Mouse (Mus musculus): ENCODE measurements around the gene Daglb. TPM values are rescaled to one million over a fixed set of nuclear protein-coding genes. Genes with fewer than 3 reads are reported as not detected.

The Daglb gene
- 22.1 and 26.7 TPM in 2 replicates for polyA plus RNA-seq (2012; rRNA removed)

DNA sequence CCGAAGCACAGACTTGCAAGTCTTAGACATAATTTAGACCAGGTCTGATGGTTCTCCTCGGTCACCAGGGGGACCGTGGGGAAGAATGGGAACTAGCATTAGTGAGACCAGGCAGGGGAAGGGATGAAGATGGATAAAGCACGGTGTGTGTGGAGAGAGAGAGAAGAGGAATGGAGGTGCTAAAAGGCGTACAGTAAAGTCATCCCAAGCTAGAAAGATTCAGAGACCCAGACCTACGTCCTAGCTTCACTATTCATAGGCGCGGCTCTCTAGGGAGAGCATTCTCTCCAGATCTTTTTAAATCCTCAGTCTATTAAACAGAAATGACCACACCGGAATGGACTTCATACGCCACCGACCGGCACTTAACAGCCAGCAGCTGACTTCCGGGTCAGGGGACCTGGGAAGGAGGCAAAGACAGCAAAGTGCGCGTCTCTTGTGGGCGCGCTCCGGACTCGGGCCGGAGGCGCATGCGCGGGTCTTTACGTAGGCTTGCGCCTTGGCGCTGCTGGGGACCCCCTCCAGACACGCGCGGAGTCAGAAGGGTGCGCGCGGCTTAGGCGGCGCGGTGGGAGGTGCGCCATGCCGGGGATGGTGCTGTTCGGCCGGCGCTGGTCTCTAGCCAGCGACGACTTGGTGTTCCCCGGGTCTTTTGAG, at the start of gene Daglb:
TSS of gene Daglb (plus strand) at position 485 of the 657 bp plus-strand sequence.
- peak; percentile 76 for DNase-seq (ENCODE audit: low spot score)

DNA sequence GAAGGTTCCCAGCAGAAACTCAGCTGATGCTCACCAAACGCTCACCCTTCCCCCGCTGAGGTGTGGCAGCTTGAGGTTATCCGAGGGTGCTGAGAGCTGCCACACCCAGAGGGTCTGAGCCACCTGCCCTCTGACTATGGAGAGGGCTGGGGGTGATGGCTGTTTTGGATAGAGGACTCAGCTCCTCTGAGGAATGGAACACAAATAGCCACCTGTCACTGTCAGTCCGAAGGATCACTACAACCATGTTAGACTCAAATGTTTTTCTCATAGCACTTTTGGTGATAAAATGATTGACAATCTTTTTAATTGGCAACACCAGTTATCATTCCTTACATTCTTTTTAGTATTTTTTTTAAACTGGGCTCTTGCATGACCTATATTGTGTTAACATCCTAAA, 42.9 kb upstream of the Daglb start:
- DNase-seq (ENCODE audit: low spot score): no peak

DNA sequence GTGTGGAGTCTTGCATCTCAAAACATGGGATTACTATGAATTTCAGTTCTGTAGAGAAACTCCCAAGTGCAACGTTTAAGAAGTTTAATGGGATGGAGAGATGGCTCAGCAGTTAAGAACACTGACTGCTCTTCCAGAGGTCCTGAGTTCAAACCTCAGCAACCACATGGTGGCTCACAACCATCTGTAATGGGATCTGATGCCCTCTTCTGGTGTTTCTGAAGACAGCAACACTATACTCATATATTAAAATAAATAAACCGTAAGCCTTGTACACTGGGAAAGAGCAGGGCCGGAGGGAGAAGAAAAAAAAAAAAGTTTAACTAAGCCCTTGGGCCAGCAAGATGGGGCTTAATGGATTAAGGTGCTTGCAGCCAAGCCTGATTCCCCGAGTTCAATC, 41.4 kb upstream of the Daglb start:
- no peak for DNase-seq (ENCODE audit: low spot score)

DNA sequence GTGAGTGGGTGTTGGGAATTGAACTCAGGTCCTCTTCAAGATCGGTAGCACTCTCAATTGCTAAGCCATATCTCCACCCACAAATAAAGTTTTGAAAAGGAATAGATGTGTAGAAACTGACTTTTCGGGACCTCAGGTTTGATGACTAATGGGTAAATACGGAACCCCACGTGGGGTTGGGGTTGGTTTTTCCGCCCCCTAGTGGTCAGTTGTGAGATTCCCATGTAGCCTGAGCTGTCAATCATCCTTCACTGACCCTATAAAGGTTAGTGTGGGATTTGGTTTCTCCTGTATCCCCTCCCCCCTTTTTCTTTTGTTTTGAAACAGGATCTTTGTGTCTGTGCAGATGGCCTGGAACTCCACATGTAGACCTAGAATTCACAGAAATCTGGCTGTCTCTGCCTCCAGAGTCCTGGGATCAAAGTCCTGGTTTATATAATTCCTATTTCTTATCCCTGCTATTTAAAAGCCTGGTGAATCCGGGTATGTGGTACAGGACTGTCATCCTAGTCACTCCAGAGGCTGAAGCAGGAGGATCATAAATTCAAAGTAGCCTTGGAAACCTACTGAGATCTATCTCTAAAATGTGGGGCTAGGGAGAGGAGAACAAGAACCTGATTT, 40.4 kb upstream of the Daglb start:
- DNase-seq (ENCODE audit: low spot score): no peak

DNA sequence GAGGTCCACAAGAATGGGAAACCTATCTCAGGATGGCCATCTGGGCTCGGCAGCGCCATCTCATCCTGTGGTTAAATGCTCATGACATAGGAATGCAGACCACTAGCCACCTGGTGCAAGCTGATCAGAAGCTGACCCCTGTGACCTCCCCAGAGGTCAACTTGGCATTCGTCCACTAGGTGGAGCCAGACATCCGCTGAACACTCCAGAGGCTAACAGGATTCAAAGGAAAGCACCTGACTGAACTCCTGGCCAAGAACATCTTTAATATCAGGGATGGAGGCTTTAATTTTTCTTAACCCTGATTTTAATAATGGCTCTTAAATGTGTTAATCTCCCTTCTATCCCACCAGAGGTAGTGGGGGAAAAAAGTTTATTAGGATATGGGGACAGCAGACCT, 30.0 kb upstream of the Daglb start:
- no peak for DNase-seq (ENCODE audit: low spot score)

DNA sequence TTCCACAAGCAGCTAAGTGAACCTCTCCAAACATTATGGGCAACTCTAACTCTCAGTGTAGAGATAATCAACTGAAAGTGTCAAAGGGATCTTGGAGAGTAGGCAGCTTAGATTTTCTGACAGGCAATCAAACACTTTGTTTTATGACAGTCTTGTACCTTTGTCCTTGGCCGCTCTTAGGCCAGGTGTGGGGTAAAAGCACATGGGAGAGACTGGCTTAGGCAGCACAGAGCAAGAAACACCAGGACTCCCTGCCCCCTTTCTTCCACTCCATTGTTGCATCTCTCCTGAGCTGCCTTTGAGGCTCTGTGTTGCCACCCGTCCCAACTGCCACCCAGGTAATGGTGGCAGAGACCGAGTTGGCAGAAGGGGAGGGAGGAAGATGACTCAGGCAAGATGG, 23.1 kb upstream of the Daglb start:
- DNase-seq (ENCODE audit: low spot score): no peak

DNA sequence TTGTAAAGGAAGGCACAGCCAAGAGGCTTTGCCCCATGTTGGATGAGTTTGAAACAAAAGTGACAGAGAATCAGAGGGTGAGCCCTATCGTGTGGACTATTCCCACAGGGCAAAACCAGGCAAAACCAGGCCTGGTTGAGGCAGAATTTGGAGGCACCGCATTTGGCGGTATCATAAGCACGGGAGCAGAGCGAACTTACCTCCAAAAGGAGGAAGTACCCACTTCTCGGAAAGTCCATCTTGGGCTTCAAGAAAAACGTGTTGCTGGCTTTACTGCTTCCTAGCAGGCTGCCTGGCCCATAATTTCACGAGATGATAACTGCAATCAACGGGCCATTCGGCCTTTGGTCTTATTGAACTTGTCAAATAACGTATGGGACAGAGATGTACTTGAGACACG, 22.6 kb upstream of the Daglb start:
- DNase-seq (ENCODE audit: low spot score): no peak

DNA sequence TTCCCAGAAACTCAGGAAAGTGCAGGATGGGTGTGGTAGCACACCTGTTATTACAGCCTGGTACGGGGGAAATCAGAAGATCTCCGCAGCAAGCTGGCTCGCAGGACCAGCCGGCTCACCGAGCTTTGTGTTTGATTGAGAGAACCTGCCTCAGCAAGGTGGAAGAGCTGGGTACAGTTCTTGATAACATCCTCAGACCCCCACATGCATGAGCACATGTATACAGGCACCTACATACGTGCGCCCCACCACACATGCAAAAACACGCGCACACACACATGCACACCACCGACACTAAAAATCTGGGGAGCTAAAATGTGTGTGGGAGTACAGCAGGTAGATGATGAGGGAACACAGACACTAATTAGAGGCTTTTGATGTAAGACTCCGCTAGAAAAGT, 713 bp upstream of the Daglb start:
- DNase-seq (ENCODE audit: low spot score): no peak

DNA sequence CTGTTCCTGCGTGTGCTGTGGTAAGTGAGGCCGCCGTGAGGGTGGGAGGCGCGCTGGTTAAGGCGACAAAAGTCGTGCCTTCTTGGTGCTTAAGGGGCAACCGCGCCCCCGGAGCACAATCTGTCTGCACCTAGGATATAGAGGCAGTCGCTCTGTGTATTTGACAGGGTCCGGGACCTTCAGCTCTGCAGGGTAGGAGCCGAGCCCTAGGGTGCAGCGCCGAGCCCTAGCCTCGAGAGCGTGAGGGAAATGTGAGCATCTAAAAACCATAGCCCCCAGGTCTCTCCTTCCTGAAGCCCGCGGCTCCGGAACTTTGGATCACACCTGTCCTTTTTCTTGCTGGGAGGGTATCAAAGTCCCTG, 354 bp downstream of the Daglb start:
- DNase-seq (ENCODE audit: low spot score): no peak

DNA sequence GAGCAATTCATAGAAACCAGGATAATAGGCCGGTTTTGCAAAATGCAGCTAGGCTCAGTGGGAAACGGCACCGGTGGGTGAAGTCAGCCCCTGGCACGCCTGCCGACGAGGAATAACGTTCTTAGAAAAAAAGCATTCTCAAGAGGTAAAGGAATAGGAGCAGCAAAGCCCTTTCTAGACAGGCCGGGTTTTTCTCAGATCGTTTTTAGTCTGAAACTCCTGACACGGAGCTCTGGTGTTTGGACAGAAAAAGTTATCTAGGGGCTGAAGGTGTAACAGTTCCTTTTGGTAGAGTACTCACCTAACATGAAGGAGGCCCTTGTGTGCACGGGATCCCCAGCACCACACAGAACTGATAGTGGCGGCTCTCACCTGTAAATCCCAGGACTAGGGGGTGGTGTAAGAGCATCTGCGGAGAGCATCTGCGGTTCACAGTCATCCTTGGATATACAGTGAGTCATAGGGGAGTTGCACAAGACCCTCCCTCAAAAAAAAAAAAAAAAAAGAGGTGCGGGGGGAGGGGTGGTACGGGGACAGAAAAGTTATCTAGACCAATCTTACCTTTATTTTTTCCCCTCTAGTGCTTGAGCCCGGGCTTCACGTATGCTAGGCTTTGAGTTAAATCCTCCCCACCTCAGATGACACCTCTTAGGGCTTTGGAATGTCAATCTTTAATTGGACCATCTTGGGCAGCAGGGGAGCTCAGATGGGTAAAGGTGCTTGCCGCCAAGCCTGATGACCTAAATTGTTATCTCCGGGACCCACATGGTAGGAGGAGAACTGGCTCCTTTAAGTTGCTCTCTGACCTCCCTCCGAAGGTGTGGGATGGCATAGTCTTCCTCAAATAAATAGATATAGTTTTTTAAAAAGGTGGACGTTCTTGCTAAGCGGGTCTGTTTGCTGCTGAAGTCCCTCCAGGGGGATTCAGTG, 1.0 kb downstream of the Daglb start:
- DNase-seq (ENCODE audit: low spot score): no peak

DNA sequence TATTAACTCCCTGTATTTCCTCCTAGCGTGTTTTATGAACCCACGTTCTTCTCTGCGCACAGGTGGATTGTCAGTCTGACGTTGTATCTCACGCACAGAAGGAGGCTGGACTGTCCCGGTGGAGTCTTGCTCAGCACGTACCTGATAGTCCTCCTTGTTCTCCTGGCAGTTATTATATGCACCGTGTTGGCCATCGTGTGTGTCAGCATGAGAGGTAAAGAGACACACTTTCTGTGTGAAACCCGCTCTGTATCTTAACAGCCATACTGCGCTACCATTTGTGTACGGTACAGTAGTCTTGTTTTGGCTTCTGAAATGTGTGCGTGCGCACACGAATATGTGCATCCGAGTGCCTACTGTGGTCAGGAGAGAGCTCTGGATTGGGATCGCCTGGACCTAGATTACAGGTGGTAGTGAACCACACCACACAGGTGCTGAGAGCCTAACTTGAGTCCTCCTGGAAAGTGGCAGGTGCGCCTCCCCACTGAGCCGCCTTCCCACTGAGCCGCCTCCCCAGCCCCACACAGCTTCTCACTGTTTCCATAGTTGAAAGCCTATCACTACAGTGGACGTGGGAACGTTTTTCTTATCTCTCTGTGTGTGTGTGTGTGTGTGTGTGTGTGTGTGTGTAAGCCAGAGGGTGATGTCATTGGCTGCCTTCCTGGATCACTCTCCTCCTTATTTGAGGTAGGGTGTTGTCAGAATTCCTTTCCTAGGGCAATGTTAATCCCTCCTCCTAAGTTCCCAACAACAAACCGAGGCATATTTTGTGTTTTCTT, 2.7 kb downstream of the Daglb start:
- no peak for DNase-seq (ENCODE audit: low spot score)

DNA sequence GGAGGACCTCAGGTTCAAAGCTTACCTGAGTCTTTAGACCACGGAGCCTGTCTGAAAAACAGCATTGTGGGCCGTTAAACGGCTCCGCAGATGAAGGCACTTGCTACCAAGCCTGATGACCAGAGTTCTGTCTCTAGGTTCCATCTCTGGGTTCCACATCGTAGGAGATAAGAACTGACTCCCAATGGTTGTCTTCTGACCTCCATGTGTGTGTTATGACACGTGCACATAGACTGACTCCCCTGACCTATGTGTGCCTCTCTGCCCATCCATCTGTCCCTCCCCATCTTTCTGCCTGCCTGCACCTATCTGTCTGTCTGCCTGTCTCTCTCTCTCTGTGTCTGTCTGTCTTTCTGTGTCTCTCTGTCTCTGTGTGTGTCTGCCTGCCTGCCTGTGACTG, 3.5 kb downstream of the Daglb start:
- no peak for DNase-seq (ENCODE audit: low spot score)

DNA sequence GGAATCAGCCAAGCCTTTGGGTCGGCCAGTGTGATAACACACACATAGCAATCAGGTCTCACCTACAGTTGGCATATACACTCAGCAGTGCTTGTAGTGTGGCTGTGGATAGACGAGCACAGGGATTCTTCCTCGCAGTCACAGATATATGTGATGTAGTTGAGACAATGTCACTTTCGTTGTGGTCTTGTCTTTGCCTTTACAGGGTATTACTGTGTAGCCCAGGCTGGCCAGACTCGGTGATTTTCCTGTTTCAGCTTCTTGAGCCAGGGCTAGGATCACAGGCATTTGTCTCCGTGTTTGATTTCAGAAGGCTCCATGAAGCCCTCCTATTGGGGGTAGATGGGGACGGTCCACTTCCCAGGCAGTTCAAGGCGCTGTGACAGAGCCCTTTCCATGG, 5.2 kb downstream of the Daglb start:
- DNase-seq (ENCODE audit: low spot score): no peak

DNA sequence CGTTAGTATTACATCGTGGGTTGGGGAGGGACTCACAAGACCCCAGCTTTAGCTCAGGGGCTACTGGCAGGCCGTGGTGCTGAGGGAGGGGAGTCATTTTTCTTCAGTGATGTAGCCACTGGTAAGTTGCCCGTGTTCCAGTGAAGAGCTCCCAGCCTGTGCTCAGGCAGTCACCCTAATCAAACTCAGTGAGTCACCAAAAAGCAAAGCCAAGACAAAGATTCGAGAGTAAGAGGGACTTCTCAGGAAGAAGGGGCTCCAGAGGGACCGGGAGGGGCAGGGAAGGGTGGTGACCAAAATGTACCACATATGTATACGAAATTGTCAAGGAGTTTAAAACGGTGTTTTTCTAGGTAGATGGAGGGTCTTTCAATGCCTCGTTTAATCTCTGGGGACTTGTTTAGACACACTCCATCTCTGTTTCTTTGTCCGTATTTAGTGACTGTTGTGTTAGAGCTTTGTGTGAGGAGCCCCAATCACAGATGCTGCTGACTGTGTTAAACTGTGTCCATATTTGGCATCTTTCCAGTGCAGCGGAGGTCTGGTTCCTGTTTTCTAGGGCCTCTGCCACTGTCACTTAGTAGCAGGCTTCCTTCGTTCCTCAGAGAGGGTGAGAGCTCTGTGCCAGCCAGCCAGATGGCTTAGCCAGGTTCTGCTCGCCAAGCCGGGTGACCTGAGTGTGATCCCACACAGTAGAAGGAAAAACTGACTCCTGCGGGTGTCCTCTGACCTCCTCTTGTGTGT, 6.2 kb downstream of the Daglb start:
- DNase-seq (ENCODE audit: low spot score): peak; percentile 22

DNA sequence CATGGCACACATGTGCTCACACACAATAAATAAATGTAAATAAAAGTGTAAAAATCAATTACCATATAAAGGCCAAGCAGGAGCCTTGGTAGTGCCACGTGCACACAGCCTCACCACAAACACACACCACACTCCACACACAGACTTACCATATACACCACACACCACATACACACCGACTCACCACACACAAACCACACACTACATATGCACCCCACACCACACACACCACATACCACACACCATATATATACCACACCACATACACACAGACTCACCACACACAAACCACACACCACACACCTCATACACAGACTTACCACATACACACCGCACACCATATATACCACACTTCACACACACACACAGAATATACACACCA, 6.8 kb downstream of the Daglb start:
- no peak for DNase-seq (ENCODE audit: low spot score)

DNA sequence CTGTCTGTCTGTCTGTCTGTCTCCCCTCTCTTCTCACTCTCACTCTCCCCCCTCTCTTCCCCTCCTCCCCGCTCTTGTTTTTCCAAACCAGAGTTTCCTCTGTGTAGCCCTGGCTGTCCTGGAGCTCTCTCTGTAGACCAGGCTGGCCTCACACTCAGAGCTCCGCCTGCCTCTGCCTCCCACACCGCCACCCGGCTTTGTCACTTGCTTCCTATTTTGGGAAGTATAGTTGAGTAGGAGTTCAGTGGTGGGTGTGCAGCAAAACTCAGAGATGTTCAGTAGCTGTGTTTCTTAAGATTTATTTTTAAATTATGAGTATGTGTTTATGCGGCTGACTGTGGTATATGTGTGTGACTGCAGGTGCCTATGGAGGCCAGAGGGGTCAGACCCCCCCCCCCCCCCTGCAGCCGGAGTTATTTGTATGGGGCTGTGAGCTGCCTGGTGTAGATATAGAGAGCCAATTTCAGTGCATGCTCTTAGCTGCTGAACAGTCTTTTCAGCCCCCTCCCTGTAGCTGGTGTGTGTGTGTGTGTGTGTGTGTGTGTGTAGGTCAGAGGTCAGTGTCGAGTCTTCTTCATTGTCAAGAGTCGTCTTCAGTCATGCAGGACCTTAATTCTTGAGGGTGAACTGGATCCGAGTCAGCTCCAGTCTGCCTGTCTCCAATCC, 7.7 kb downstream of the Daglb start:
- DNase-seq (ENCODE audit: low spot score): peak; percentile 13

DNA sequence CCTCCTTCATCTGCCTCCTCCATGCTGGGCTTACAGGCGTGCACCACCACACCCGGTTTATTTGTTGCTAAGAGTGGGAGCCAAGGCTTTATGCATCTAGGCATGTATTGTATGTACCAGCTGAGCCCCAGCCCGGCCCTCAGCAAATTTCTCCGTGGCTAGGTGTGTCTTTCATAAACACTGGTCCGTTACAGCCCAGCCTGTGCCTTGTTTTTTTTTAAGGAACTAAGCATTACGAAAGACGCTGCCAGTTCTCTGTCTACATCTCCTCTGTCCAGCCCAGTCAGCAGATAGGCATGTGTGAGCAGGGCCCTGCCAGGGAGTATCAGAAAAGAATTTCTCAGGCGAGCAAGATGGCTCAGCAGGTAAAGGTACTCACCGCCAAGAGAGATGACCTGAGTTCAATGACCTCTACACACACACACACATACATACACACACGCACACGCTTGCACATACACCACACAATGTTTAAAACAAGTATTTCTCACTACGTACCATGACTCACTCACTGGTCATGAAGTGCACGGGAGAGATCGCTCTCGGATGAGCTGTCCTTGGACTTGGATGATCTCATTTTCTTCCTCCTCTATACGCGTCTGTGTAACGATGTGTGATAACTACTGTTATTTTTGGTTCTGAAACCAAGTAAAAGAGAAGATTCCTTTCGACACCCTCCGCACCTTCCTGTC, 10.9 kb downstream of the Daglb start:
- peak; percentile 26 for DNase-seq (ENCODE audit: low spot score)

DNA sequence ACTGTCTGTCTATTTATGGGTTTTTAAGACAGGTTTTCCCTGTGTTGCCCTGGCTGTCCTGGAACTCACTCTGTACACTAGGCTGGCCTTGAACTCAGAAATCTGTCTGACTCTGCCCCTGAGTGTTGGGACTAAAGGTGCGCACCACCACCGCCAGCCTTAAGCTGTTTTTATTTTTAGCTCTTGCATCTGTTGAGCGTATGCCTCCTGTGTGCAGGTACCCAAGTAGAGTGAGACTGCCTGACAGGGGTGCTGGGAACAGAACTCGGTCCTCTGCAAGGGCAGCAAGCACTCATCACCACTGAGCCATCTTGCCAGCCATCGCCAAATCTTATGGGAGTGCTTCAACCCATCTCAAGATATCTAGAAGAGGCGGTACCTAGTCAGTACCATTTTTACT, 11.6 kb downstream of the Daglb start:
- DNase-seq (ENCODE audit: low spot score): peak; percentile 16

DNA sequence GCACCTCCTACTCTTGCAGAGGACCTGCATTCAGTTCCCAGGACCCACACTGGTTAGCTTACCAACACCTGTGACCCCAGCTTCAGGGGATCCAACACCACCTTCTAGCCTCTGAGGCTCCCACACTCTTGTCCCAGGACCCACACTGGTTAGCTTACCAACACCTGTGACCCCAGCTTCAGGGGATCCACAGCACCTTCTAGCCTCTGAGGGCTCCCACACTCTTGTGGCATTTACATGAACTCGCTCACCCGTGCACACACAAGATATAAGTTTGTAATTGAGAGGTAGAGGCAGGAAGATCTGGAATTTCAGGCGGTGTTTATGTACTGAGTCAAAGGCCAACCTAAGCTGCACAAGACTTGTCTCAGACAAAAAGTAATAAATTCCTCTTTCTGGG, 13.5 kb downstream of the Daglb start:
- no peak for DNase-seq (ENCODE audit: low spot score)

DNA sequence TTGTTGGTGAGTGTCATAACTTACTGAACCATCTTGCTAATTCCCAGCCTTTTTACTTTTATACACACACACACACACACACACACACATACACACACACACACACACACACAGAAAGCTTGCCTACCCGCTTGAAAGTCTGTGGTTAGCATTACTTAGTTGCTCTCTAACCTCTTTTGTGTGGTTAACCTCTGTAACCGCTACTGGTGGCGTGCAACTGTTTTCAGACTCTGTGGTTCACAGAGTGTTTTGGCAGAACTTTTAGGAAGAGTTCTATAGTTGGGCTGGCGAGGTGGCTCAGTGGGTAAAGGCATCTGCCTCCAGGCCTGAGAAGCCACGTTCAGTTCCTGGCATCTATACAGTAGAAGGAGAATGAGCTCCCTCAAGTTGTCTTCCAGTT, 20.6 kb downstream of the Daglb start:
- no peak for DNase-seq (ENCODE audit: low spot score)
